Mouse (Mus musculus) forebrain, embryonic 16.5 days (tissue): Measurements from ENCODE around the gene Timp4. TPM values are rescaled to one million over a fixed set of nuclear protein-coding genes. Genes with fewer than 3 reads are reported as not detected.

Experiments
- ATAC-seq: fragments of 200-750 bp; cut with Nextera tagmentation; 2 replicates; pipeline ENCODE4 v1.8.0; 2017; ENCODE audit warnings: mild to moderate bottlenecking, moderate library complexity
- H3K27ac ChIP-seq: fragments of 300-500 bp; sonication (generic); 2 replicates; pipeline ENCODE4 v1.5.1; 2014; ENCODE audit warnings: low read length, control low read depth
- H3K27me3 ChIP-seq: fragments of 300-500 bp; sonication (generic); replicated peaks from 2 replicates; pipeline ENCODE4 v1.6.1; 2014; ENCODE audit warnings: low read length; ENCODE audit not compliant: control insufficient read depth, insufficient read depth
- H3K36me3 ChIP-seq: fragments of 300-500 bp; sonication (generic); 2 replicates; pipeline ENCODE4 v1.6.1; 2014; ENCODE audit not compliant: control insufficient read depth, insufficient read depth
- H3K4me1 ChIP-seq: fragments of 300-500 bp; sonication (generic); replicated peaks from 2 replicates; pipeline ENCODE4 v1.6.1; 2014; ENCODE audit warnings: low read length; ENCODE audit not compliant: control insufficient read depth, insufficient read depth
- H3K4me2 ChIP-seq: fragments of 300-500 bp; sonication (generic); 2 replicates; pipeline ENCODE4 v1.6.1; 2014; ENCODE audit warnings: mild to moderate bottlenecking, low read length, control low read depth
- H3K4me3 ChIP-seq: fragments of 300-500 bp; sonication (generic); replicated peaks from 2 replicates; pipeline ENCODE4 v1.5.1; 2014; ENCODE audit warnings: mild to moderate bottlenecking, low read length, control low read depth
- H3K9ac ChIP-seq: fragments of 300-500 bp; sonication (generic); replicated peaks from 2 replicates; pipeline ENCODE4 v1.6.1; 2014; ENCODE audit warnings: low read depth, low read length, control low read depth
- H3K9me3 ChIP-seq: fragments of 300-500 bp; sonication (generic); 2 replicates; pipeline ENCODE4 v1.6.1; 2016; ENCODE audit warnings: low read length; ENCODE audit not compliant: control insufficient read depth
- WGBS: fragments of 180-500 bp; shearing (Covaris S2); extraction: QIAGEN DNeasy Blood & Tissue Kit; methylation state at CpG from one replicate; pipeline ENCODE4 v1.1.7; 2014; 5-methylcytosine and 5-hydroxymethylcytosine counted together
- polyA plus RNA-seq: library from polyadenylated mRNA; unstranded; fragments of >200 nt; fragmentation: Nextera tagmentation; extraction: Ambion mirVana; gene quantifications from 2 replicates; pipeline ENCODE4 v1.2.1, GENCODE M21; 2015

Timp4 gene
- polyA plus RNA-seq, 1 experiment from 2014 or later, result 3.1 TPM

- Histone ChIP-seq H3K9ac (no peak overlapping the region), H3K36me3 (no peaks in the 10 kb centered on the region), H3K4me2 (no peak overlapping the region), H3K4me3 (no peak overlapping the region), H3K9me3 (no peaks in the 10 kb centered on the region), H3K4me1 (peaks cover 13% of the 10 kb centered on the region; the same call in 1 of the 2 replicates), H3K27ac (no peak overlapping the region), H3K27me3 (no peaks in the 10 kb centered on the region)
- 26% methylated on average over 3 of the region's 3 CpGs for WGBS
- ATAC-seq, result peak; percentile 52
These were observed 26.5 kb downstream of the Timp4 start for GRCm38 (mm10) chr6:115225519-115225918.

GRCm38 (mm10) chr6:115221215-115221641, 30.8 kb downstream of the Timp4 start:
- Histone ChIP-seq H3K27ac (no peak overlapping the region), H3K4me1 (peaks cover 13% of the 10 kb centered on the region; the same call in 1 of the 2 replicates), H3K27me3 (no peaks in the 10 kb centered on the region), H3K4me3 (no peak overlapping the region), H3K9me3 (no peaks in the 10 kb centered on the region), H3K36me3 (no peaks in the 10 kb centered on the region), H3K9ac (no peak overlapping the region), H3K4me2 (no peak overlapping the region)
- peak; percentile 40; the same call in 1 of the 2 replicates for ATAC-seq
- 59% methylated on average over 8 of the region's 8 CpGs for WGBS

- ATAC-seq, result no peak
- Histone ChIP-seq H3K4me2 (no peak overlapping the region), H3K4me1 (no peaks in the 10 kb centered on the region), H3K9me3 (no peaks in the 10 kb centered on the region), H3K27me3 (no peaks in the 10 kb centered on the region), H3K36me3 (no peaks in the 10 kb centered on the region), H3K9ac (no peak overlapping the region), H3K27ac (no peak overlapping the region), H3K4me3 (no peak overlapping the region)
- 59% methylated on average over 5 of the region's 5 CpGs for WGBS
These were observed 38.9 kb downstream of the Timp4 start for GRCm38 (mm10) chr6:115213129-115213528.

- no peak overlapping the region for H3K4me2 ChIP-seq
- no peaks in the 10 kb centered on the region for H3K4me1 ChIP-seq
- H3K4me3 ChIP-seq, result no peak overlapping the region
- no peaks in the 10 kb centered on the region for H3K9me3 ChIP-seq
- H3K36me3 ChIP-seq, result no peaks in the 10 kb centered on the region
- H3K27me3 ChIP-seq, result no peaks in the 10 kb centered on the region
- ATAC-seq, result no peak
- H3K9ac ChIP-seq, result no peak overlapping the region
- no peak overlapping the region for H3K27ac ChIP-seq
- WGBS, result 64% methylated on average over 5 of the region's 5 CpGs
These were observed 39.7 kb downstream of the Timp4 start for GRCm38 (mm10) chr6:115212132-115212903.

GRCm38 (mm10) chr6:115210820-115211219, 41.2 kb downstream of the Timp4 start:
- H3K27me3 ChIP-seq, result no peaks in the 10 kb centered on the region
- no peaks in the 10 kb centered on the region for H3K9me3 ChIP-seq
- H3K9ac ChIP-seq, result no peak overlapping the region
- no peak for ATAC-seq
- no peak overlapping the region for H3K4me2 ChIP-seq
- no peak overlapping the region for H3K27ac ChIP-seq
- H3K36me3 ChIP-seq, result no peaks in the 10 kb centered on the region
- WGBS, result 89% methylated on average over 3 of the region's 3 CpGs
- H3K4me1 ChIP-seq, result no peaks in the 10 kb centered on the region
- H3K4me3 ChIP-seq, result no peak overlapping the region

- no peak overlapping the region for H3K4me2 ChIP-seq
- 69% methylated on average over 2 of the region's 2 CpGs for WGBS
- H3K27ac ChIP-seq, result no peak overlapping the region
- H3K36me3 ChIP-seq, result no peaks in the 10 kb centered on the region
- no peaks in the 10 kb centered on the region for H3K27me3 ChIP-seq
- no peaks in the 10 kb centered on the region for H3K4me1 ChIP-seq
- H3K4me3 ChIP-seq, result no peak overlapping the region
- no peak overlapping the region for H3K9ac ChIP-seq
- no peak for ATAC-seq
- H3K9me3 ChIP-seq, result no peaks in the 10 kb centered on the region
These were observed 41.8 kb downstream of the Timp4 start for GRCm38 (mm10) chr6:115210187-115210586.

GRCm38 (mm10) chr6:115203029-115203428, 49.0 kb downstream of the Timp4 start:
- H3K27ac ChIP-seq, result no peak overlapping the region
- no peak overlapping the region for H3K4me3 ChIP-seq
- H3K4me2 ChIP-seq, result no peak overlapping the region
- H3K9me3 ChIP-seq, result no peaks in the 10 kb centered on the region
- no peaks in the 10 kb centered on the region for H3K4me1 ChIP-seq
- no peaks in the 10 kb centered on the region for H3K27me3 ChIP-seq
- H3K9ac ChIP-seq, result no peak overlapping the region
- WGBS, result 77% methylated on average over 3 of the region's 3 CpGs
- ATAC-seq, result no peak
- no peaks in the 10 kb centered on the region for H3K36me3 ChIP-seq

GRCm38 (mm10) chr6:115200753-115201152, 51.3 kb downstream of the Timp4 start:
- H3K27ac ChIP-seq, result no peak overlapping the region
- no peaks in the 10 kb centered on the region for H3K9me3 ChIP-seq
- H3K36me3 ChIP-seq, result no peaks in the 10 kb centered on the region
- no peaks in the 10 kb centered on the region for H3K4me1 ChIP-seq
- H3K4me2 ChIP-seq, result no peak overlapping the region
- no peaks in the 10 kb centered on the region for H3K27me3 ChIP-seq
- no peak overlapping the region for H3K9ac ChIP-seq
- H3K4me3 ChIP-seq, result no peak overlapping the region
- ATAC-seq, result no peak
- WGBS, result 88% methylated on average over 3 of the region's 3 CpGs
